Mouse (Mus musculus): ENCODE measurements around the gene Klf12.
"Not testable (repeated sequence)": the region's sequence is repeated elsewhere in the genome, so short reads cannot be mapped to it uniquely, and the experiment has no call there.

- not testable (repeated sequence) for TF ChIP-seq CTCF (IDR thresholded peaks at IDR 0.05; ENCODE audit: control insufficient read depth, insufficient read depth, low read length); POLR2A (IDR thresholded peaks at IDR 0.05; ENCODE audit: borderline replicate concordance, control insufficient read depth, low read depth, low read length)
Observed at GRCm38 (mm10) chr14:99853769-99854466, 430.6 kb downstream of the Klf12 start.
